Mouse (Mus musculus): Measurements from ENCODE around the gene Yap1.

The Yap1 gene

DNA sequence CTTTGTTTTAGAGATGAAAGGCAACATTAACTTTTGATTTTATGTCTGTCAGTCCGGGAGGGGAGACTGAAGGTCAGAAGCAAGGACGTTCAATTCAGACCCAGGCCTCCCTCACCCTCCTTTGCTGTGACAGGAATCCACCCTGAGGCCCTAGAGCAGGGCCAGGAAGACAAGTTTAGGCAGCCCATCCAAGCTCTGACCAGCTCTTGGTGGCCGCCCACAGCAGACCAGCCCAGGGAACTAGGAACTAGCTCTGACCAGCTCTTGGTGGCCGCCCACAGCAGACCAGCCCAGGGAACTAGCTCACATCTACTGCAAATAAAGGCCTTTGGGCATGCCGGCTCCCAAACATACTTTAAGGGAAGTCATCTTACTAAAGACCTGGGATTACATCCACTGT, 26.8 kb downstream of the Yap1 start:
- DNase-seq (ENCODE audit: low spot score in 2 of 2) = no peak

DNA sequence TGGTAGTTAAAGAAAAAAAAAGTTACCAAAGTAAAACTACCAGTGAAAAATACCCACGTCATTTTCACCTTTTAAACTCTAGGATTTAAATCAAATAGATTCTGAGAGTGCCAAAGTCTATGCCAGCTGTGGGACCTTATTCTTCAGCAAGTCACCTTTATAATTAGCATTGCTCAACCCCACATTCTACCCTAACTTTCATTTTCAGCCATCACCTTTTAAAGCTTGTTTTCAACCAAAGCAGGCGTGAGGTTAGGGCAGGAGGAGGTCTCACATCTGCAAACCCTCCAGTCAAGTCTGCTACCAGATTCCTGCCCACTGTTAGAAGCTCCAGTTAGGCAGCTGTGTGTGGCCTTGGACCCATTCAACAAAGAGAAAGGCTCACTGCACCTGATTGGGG, 32.4 kb downstream of the Yap1 start:
- no peak for DNase-seq (ENCODE audit: low spot score in 2 of 2)

DNA sequence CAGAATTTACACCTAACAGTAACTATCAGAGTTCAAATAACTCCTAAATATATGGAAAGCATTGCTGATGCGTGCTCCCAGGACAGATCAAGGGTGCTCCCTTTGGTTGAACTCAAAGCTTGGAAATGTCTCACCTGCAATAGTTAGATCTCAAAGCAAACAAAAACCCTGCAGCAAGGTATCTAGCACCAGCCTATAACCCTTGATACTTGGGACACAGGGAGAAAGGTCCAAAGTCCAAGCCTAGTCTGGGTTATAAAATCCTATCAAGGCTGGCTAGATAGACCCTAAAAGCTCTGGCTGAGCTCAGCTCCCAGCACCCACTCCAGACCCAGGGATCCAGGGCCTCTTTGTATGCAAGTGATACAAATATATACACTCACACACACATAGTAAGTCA, 36.4 kb downstream of the Yap1 start:
- no peak for DNase-seq (ENCODE audit: low spot score in 2 of 2)

DNA sequence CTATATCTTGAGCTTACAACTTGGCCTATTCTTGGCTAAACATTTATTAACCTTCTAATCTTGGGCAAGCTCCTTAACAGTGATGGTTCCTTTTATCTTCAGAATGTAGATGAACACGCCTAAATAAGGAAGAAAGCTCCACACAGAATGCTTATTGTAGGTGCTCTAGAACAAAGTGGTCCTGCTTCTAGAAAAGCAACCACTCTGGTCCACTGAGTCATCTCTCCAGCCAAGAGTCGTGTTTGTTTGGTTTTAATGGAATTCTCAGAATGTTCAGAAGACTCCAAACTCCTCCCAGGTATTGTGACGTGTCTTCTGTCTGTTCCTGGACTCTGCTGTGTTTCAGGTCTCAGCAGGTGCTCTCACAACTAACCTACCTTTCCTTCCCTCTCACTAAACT, 38.8 kb downstream of the Yap1 start:
- DNase-seq (ENCODE audit: low spot score in 2 of 2) = no peak

DNA sequence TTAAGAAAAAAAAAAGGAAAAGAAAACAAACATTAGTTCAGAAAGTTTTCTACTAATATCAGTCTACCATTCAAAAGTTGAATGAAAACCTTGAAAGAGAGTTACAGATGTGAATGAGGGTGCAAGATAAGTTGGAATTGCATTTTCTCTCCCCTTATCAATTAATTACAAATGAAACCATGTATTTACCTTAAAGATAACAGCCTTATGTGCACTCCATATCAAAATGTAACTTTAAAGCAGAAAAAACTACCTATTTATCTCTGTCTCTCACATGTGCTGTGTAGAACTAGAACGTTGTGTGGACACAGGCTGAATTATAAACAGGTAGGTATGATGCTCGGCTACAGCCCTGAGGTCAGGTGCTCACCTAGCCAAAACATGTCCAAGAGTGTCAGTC, 40.5 kb downstream of the Yap1 start:
- DNase-seq (ENCODE audit: low spot score in 2 of 2) = no peak

DNA sequence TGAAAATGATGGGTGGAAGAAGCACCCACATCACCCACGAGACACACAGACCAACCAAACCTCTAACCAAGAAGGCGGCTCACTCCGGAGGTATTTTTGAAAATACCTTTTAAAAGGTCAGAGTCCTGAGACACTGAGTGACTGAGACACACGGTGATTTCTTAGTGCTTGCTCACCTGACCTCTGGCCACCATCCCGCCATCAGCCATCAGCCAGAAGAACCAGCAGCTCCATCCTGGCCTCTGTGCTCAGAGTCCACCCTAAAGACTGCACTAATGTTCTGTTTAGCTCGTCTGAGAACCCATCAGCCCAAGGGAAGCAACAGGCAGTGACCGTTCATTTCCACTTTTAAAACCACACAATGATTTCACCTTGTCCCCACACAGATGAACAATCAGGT, 41.5 kb downstream of the Yap1 start:
- DNase-seq (ENCODE audit: low spot score in 2 of 2) = no peak

DNA sequence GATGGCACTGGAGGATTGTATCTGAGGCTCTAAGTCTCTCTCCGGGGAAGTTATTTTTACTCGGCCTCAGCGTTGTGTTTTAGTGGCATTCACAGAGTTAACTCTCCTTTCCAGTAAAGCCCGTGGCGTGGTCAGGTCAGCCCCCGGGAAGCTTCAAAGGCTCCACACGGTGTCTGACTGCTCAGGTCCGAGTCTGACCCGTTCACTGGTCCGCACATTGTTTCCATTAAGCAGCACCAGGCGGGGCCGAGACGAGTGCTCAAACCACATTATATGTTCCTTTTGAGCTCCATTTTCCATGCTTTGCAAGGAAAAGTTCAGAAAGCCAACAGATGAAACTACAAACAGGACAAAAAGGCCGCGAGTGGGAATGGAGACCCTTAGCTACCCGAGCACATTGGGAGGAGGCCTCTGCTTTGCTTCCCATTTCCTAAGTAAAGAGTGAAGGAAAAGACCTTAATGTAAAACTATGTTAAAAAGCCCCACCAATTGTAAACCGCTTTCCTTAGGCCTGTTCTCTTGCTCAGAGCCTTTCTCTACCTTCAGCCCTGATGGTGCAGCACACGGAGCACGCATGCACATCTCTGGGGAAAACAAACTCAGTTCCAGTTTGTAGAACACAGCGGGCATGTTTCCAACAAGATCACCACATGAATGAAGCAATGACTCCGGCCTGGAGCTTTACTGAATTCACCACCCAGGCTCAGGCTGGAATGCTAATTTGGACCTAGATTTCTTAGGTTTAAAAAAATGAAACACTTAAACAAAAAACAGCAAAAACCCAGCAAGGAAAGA, 42.8 kb downstream of the Yap1 start:
- peak in 1 of 2 experiments; percentile 52 for DNase-seq (ENCODE audit: low spot score in 2 of 2)

DNA sequence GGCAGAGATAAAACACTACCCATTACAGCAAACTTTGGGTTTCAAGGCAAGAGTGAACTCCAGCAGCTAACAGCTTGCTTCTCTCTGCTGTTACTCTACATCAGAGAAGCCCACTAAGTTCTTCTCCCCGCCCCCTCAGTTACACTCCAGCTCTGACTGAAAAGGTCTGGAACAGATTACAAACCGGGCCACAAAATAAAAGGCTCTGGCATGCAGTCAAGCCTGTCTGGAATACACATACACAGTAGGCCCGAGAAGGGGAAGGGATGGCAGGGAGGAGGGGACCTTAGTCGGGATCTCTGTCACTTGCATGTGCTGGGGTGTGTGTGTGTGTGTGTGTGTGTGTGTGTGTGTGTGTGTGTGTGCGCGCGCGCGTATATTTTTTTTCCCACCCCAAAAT, 44.0 kb downstream of the Yap1 start:
- peak; percentile 23 to 33 for DNase-seq (ENCODE audit: low spot score in 2 of 2)

DNA sequence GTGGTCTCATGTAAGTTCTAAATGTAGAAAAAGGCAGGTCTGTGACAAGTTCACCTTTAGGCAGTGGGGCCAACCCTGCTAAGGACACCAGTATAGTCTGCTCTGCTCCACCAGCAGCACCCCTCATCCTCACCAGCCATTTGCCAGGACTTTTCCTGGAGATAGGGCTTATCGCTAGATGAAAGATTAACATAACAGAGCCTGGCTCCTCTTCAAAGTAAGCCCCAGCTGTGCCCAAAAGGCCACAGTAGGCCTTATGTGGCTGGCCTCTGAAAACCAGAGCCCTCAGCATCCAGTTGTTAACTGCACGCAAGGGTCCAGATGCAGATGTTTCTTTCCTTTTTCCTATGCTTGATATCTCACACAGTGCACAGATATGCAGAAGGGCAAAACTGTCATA, 45.1 kb downstream of the Yap1 start:
- DNase-seq (ENCODE audit: low spot score in 2 of 2) = no peak

DNA sequence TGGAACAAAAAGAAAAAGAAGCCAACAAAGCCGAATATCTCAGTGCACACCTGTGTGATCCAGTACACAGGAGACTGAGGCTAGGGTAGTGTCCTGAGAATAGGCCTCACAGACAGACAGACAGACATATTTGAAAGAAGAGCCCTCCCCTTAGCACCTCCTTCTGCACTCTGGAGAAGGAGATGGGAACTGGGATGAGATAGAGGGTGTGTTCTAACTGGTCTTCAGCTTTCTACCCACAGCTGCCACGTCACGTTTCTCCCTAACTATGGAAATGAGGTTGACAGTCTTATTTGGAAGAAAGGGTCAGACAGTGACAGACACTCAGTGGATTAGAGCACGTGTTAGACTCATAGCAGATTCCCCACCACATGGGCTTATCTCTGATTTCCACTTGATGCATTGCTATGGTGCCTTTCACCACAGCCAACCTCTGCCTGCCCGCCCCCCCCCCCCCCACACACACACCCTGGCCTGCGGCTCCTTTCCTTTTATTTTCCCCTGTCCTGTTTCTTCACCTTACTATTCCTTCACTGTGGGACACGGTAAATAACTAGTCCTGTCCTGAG, 46.3 kb downstream of the Yap1 start:
- no peak for DNase-seq (ENCODE audit: low spot score in 2 of 2)

DNA sequence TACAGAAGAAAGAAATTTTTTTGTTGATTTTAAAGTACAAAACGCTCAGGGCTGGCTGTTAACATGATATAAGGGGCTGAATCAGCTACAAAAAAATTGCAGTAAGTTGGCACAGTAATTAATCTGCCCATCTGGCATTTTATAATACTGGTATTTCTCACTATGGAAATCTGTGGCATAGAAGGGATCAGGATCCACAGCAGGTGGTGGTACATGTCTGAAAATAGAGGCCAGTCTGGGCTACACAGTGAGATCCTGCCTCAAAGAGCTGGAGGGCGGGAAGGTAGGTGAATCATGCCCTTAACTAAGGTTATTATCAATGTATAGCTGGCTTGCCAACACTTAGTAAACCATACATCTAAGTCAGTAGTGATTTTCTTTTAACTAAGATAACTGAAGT, 47.0 kb downstream of the Yap1 start:
- no peak for DNase-seq (ENCODE audit: low spot score in 2 of 2)

DNA sequence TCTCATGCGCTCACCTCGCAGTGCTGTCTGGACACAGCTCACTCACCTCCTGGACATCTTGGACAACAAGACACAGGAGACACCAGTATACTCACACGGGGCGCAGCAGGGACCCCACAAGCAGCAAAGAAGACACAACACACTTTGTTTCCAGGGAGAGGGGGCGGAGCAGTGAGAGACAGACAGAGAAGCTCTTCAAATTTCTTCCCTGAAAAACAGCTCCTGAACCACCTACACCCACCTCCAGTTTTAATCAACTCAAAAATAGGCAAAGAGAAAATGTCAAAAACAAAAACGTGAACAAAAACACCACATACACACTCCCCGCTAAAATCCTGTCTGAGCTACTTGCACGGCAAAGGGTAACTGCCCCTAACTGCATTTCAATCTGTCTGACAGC, 48.0 kb downstream of the Yap1 start:
- DNase-seq (ENCODE audit: low spot score in 2 of 2) = no peak

DNA sequence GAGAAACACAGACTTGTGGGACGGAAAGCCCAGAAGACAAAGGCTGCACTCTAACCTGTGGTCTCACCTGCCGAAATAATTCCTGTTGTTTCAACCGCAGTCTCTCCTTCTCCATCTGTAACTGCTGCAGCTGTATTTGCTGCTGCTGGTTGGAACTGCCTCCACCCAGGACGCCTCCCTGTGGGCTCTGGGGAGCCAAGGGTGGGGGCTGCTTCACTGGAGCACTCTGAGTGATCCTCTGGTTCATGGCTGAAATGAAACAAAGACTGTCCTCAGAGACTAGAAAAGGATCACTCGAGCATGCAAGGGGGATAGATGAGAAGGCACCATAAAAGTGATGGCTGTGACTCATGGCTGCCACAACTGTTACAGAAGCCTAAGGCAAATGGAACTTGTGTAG, 51.5 kb downstream of the Yap1 start:
- DNase-seq (ENCODE audit: low spot score in 2 of 2) = no peak

DNA sequence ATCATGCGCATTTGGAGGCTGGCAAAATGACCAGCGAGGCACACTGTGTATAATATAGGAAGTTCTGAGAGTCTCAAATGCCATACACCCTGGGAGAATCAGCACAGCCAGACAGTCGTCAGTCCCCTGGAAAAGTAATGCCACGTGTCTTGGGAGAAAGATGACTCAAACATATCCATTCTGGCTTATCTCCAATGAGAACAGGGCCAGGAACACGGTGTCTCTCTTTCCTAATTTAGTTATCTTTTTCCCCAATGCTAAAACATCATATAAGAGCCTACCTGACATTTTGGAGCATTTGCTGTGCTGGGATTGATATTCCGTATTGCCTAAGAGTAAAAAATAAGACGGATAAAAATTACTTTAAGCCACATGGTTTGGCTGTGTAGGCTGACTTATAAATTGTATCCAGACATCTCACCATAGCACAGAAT, 54.2 kb downstream of the Yap1 start:
- DNase-seq (ENCODE audit: low spot score in 2 of 2) = no peak

DNA sequence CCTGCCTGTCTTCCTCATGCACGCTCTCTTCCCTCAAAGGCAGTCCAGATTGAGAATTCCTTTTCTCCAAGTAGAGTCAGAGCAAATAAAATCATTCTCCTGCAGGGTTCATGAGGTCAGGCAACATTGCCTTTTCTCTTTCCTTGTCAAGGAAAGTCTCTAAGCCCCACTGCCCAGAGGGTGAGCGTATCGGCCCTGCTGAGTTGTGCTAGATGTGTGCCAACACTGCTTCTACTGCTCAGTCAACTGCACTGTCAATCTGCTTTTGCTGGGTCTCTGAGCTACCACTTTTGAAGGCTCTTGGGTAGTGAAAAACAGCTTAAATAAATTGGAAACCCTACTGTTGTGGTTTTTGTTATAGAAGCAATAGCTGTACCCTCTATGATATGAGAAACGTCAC, 56.5 kb downstream of the Yap1 start:
- no peak for DNase-seq (ENCODE audit: low spot score in 2 of 2)

DNA sequence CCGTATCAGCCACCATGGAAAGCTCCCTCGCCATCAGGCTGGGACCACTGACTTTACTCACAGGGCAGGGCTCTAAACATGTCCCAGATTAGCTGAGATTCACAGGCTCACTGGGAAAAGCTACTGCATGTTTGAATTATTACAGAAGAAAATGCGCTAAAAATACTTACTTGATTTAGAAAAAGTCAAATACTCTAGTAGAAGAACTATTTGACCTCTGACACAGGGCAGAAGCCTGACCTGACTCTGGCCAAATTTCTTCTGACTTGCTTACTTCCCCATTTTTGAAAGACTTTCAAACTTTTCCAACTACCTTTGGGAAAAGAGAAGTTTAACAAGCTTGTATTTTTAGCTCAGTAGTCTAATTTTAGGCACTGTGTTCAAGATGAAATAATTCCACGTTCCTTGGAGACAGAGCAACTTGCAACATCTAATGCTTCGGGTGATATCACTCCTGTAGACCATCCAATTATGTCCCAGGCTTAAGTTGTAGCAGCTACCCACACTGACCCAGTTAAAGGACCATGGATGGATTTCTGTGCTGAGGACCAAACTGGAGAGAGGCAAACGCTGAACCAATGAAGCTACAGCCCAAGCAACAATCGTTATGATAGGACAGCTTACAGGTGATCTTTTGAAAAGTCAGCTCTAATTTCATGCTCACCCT, 60.5 kb downstream of the Yap1 start:
- DNase-seq (ENCODE audit: low spot score in 2 of 2) = no peak

DNA sequence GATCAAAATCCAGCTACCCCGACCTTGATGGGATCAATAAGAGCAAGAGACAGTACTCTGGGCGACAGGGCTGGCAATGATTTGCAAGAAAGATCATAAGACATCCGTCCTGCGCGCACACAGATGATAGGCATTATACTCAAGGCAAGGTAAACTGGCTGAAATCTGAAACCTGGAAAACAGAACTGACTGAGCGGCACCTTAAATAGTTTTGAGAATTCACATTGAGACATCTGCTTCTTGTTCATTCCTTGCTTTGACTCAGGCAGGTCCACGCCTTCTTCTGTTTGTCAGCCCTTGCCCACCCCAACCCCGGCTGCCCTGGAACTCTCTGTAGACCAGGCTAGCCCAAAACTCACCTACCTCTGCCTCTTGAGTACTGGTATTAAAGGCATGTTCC, 61.7 kb downstream of the Yap1 start:
- no peak for DNase-seq (ENCODE audit: low spot score in 2 of 2)

DNA sequence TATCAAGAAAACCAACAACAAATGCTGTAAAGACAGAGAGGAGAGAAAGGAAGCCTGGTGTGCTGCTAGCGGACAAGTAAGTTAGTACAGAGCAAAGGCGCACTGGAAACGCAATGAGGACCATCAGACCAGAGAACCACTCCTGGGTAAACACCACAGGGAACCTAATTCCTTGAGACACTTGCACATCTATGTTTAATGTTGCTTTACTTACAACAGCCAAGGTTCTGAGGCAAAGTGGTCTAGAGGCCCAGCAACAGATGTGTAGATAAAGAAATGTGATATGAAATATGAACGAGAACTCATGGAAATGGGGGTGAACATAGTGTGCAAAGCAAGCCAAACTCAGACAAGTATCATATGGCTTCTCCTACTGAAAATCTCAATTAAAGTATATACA, 64.3 kb downstream of the Yap1 start:
- DNase-seq (ENCODE audit: low spot score in 2 of 2) = no peak

DNA sequence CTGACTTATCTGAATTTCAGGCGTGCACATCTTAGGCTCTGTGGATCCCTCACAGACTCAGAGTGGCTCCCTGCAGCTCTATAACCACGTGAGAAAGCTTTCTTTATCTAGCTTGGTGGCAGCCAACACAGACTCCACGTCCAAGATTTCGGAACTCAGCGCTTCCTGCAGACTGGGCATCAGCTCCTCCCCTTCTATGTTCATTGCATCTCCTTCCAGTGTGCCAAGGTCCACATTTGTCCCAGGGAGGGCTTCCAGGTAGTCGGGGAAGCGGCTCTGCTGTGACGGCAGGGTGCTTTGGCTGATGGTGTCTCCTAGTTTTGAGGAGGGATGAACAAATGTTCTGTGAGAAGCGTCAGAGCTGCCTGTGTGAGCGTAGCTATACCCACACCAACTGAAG, 70.0 kb downstream of the Yap1 start:
- no peak for DNase-seq (ENCODE audit: low spot score in 2 of 2)

DNA sequence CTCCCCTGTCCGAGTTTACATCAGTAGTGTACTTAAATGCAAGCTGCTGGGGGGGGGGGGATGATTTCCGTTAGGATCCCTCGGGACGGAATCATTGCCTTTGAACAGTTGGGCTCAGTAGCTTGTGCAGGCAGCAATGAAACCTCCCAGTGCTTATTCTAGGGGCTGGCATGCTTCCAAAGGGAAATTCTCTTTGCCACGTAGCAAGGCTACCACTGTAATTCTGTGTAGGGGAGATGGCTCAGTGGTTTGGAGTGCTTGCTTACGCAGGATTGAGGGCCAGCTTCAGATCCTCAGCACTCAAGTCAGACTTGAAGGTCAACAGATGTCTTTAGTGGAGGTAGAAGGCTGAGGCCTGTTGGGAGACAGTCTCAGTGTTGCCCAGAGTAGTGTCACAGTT, 74.8 kb downstream of the Yap1 start:
- DNase-seq (ENCODE audit: low spot score in 2 of 2) = no peak

DNA sequence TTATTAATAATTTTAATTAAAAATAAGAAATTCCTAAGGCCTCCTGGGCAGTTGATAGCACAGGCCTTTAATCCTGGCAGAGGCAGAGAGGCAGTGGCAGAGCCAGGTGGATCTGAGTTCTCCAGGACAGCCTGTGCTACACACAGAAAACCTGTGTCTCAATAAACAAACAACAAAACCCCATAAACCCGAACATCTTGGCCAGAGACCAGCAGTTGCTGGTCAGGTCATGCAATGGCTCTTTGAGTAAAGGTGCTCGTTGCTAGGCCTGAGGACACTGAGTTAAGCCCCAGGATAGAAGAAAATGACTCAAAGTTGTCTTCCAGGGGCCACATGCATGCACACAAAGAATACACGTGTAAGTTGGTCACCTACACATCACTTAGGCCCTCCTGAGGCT, 75.5 kb downstream of the Yap1 start:
- peak in 1 of 2 experiments; percentile 14 for DNase-seq (ENCODE audit: low spot score in 2 of 2)

DNA sequence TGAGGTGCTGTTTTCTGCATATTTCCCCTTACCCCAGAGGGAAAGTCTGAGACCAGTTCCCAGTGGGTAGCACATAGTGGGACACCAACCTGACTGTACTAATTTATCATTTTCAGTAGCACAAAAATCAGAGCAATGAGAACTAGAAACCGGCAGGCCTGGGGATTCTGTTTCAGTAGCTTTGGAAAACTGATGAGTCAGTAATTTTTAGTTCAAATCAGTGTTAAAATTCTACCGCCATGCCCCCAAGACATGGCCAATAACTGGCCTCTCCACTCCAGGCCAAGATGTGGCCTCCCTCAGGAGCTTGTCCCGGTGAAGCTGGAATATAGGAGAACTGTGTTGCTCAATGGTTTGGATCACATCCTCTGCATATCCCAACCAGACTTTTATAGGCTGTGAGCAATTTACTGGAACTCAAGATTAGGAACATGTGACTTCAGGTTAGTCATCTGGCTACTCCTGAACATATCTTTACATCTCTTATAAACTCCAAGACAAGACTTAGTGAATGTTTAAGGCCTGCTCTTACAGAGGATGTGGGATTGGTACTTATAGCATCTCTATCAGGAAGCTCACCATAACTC, 76.1 kb downstream of the Yap1 start:
- DNase-seq (ENCODE audit: low spot score in 2 of 2) = no peak

DNA sequence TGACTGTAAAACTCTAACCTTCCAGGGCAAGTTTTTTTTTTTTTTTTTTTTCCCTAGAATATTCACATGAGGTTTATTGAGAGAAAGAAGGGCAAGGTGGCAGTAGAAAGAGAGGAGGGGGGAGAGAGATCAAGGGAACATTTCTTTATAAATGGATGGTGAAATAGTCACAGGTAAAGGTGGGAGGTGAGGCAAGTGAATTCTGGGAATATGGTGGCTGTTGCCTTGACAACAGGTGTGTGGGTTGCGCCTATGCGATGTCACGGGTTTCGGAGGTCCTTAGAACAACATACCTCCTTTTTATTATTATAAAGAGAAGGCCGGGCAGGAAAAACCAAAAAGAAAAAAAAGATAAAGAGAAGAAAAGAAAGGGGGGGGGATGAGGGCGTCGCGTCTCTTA, 89.5 kb downstream of the Yap1 start:
- no peak for DNase-seq (ENCODE audit: low spot score in 2 of 2)

Data from urinary bladder, postnatal 36 days (tissue).